14 mouse cellular contexts compared by ENCODE assay signal in the genomic region with DNA sequence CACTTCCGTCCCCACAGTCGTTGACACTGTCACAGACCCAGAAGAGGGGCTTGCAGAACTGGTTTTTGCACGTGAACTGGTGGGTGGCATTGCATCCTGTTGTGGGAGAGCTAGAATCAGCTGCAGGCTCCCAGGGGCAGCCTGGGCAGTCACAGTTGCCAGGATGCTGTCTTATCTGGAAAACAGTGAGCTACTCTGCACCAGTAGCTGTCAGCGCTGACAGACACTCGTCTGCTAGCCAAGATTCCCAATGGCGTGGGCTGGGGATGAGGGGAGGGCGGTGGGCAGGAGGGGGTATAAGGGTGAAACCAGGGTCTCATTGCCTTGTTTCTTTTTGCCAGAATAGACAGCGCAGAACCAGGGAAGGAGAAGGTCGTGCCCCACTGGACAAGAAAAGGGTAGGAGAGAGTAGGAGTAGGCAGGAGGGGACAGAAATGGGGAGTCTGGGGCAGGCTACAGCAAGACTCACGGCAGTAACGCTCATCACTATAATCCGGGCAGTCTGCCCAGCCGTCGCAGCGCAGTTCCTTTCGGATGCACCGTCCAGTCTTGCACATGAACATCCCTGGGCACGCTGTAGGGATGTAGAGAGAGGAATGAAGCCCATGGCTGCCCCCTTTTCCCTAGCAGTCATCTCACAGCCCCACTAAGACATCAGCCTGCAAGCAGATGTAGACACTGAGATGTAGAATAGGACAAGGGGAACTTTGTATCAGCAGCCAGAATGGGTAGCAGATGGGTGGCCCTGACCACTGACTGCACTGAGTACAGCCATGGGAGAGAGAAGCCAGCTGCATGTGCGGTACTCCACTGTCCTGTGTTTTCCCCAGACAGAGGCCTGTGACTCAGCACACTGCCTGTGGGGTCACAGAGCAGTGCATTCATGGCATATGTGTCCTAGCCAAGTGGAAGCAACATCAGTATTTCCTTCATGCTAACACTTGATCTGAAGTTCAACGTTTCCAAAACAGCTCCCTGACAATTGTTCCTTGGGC. TPM values are rescaled to one million over a fixed set of nuclear protein-coding genes. Genes with fewer than 3 reads are reported as not detected.
DNase-seq lines count a peak whose midpoint lies in the region; ATAC-seq lines count a peak whose summit lies in the region.
"Had no signal": no experiment of that assay in that cellular context is flagged by ENCODE, and none has a peak within 500 bp of the region (broad histone marks: within the 10 kb centered on the region; RNA-seq: fewer than 3 reads in every experiment).

No protein-coding gene starts in this region.

- no peaks in the 10 kb centered on the region for H3K36me3 ChIP-seq in forebrain, embryonic 11.5 days (ENCODE audit: control insufficient read depth, insufficient read depth, low read length)
- no peaks in the 10 kb centered on the region for H3K36me3 ChIP-seq in forebrain, embryonic 12.5 days (replicated peaks)
- H3K36me3 ChIP-seq in heart, embryonic 11.5 days (ENCODE audit: control insufficient read depth, insufficient read depth, low read length) = no peaks in the 10 kb centered on the region

- no peak overlapping the region for H3K4me3 ChIP-seq in forebrain, embryonic 11.5 days (ENCODE audit: low read depth, low read length)
- H3K4me3 ChIP-seq in forebrain, embryonic 12.5 days (replicated peaks) = no peak overlapping the region
- H3K4me3 ChIP-seq in heart, embryonic 11.5 days (ENCODE audit: low read depth, low read length) = no peak overlapping the region
- H3K4me3 ChIP-seq: kidney, embryonic 15.5 days; myocyte had no signal

- peak; percentile 27 for DNase-seq in forebrain, embryonic 11.5 days (ENCODE audit: low spot score)
- DNase-seq in heart, postnatal 4 days = peak; percentile 46
- DNase-seq in left cerebral cortex, postnatal 4 days = peak; percentile 61
- DNase-seq in left cerebral cortex, adult 8-10 months (ENCODE audit: low spot score in 2 of 2) = no peak
- DNase-seq in MN1 (ENCODE audit: low spot score) = peak; percentile 21
- no peak for DNase-seq in kidney, adult 8-10 months
- DNase-seq: cerebellum, adult 2 months; embryo, embryonic 11 days; thymus, adult 2 months had no signal

- H3K9ac ChIP-seq in forebrain, embryonic 11.5 days (ENCODE audit: low read length) = no peak overlapping the region
- no peak overlapping the region for H3K9ac ChIP-seq in forebrain, embryonic 12.5 days
- H3K9ac ChIP-seq in heart, embryonic 11.5 days (ENCODE audit: low read depth, low read length) = no peak overlapping the region
- H3K9ac ChIP-seq: kidney, embryonic 15.5 days had no signal

- H3K27me3 ChIP-seq in forebrain, embryonic 11.5 days (ENCODE audit: control insufficient read depth, insufficient read depth, low read length) = no peaks in the 10 kb centered on the region
- H3K27me3 ChIP-seq in forebrain, embryonic 12.5 days = no peaks in the 10 kb centered on the region
- H3K27me3 ChIP-seq in heart, embryonic 11.5 days (ENCODE audit: control insufficient read depth, insufficient read depth, low read length) = no peaks in the 10 kb centered on the region
- H3K27me3 ChIP-seq: kidney, embryonic 15.5 days had no signal

- H3K4me2 ChIP-seq in forebrain, embryonic 11.5 days (ENCODE audit: low read depth, low read length, severe bottlenecking) = no peak overlapping the region
- H3K4me2 ChIP-seq in forebrain, embryonic 12.5 days = no peak overlapping the region
- no peak overlapping the region for H3K4me2 ChIP-seq in heart, embryonic 11.5 days
- H3K4me2 ChIP-seq: kidney, embryonic 15.5 days had no signal

- no peak for ATAC-seq in forebrain, embryonic 11.5 days (replicated peaks; ENCODE audit: low FRiP score)
- ATAC-seq in forebrain, embryonic 12.5 days (ENCODE audit: low FRiP score) = no peak
- ATAC-seq in heart, embryonic 11.5 days (replicated peaks; ENCODE audit: insufficient number of reproducible peaks, low FRiP score, low TSS enrichment) = no peak

- no peaks in the 10 kb centered on the region for H3K4me1 ChIP-seq in forebrain, embryonic 11.5 days (replicated peaks; ENCODE audit: control insufficient read depth, insufficient read depth, low read length)
- no peaks in the 10 kb centered on the region for H3K4me1 ChIP-seq in forebrain, embryonic 12.5 days
- peaks cover 9% of the 10 kb centered on the region; the same call in 1 of the 2 replicates for H3K4me1 ChIP-seq in heart, embryonic 11.5 days (ENCODE audit: control insufficient read depth, insufficient read depth, low read length)
- H3K4me1 ChIP-seq: kidney, embryonic 15.5 days had no signal

- 87% methylated on average over 20 of the region's 20 CpGs for WGBS in forebrain, embryonic 11.5 days
- 87% methylated on average over 20 of the region's 20 CpGs for WGBS in forebrain, embryonic 12.5 days
- 68% methylated on average over 20 of the region's 20 CpGs for WGBS in heart, embryonic 11.5 days (ENCODE audit: insufficient replicate concordance)

- no peaks in the 10 kb centered on the region for H3K9me3 ChIP-seq in forebrain, embryonic 11.5 days (ENCODE audit: control insufficient read depth, low read length)
- no peaks in the 10 kb centered on the region for H3K9me3 ChIP-seq in forebrain, embryonic 12.5 days
- H3K9me3 ChIP-seq in heart, embryonic 11.5 days (replicated peaks; ENCODE audit: control insufficient read depth, low read length) = no peaks in the 10 kb centered on the region
- H3K9me3 ChIP-seq: kidney, embryonic 15.5 days had no signal

- intact Hi-C loops in left cerebral cortex, postnatal 4 days (cut with DNase I) = no loop called here

- no peak overlapping the region for H3K27ac ChIP-seq in forebrain, embryonic 11.5 days (ENCODE audit: low read depth, low read length)
- no peak overlapping the region for H3K27ac ChIP-seq in forebrain, embryonic 12.5 days
- H3K27ac ChIP-seq in heart, embryonic 11.5 days (ENCODE audit: low read depth, low read length) = no peak overlapping the region
- H3K27ac ChIP-seq: kidney, embryonic 15.5 days had no signal

RNA-seq across cellular contexts. Expression of gene St14, which starts 34.3 kb away (rescaled TPM):
- polyA plus RNA-seq in forebrain, embryonic 11.5 days (2014; fragmentation: Nextera tagmentation; extraction: Ambion mirVana) = 2.7 and 3.7 TPM in 2 replicates
- polyA plus RNA-seq in forebrain, embryonic 12.5 days (2016; fragmentation: Nextera tagmentation; extraction: Ambion mirVana) = 2.1 and 2.5 TPM in 2 replicates
- total RNA-seq in heart, postnatal 4 days (2021) = under 1 TPM; 0.52 to 0.65 TPM
- polyA plus RNA-seq in heart, embryonic 11.5 days (2014; fragmentation: Nextera tagmentation; extraction: Ambion mirVana) = 0.63 and 0.96 TPM in 2 replicates
- under 1 TPM; 0.34 to 0.40 TPM for total RNA-seq in left cerebral cortex, postnatal 4 days (2021)
- total RNA-seq in left cerebral cortex, adult 8-10 months (2022) = 1 to 10 TPM in 3 of 4 experiments, under 1 TPM in 1; 0.96 to 9.2 (median 4.0) TPM
- total RNA-seq: gastrocnemius, adult 8-10 months had no signal

Comparison
In these comparisons a context has a peak if more than half of its experiments do, and no peak if none do; other contexts are left out.
1. DNase-seq: peak in forebrain, embryonic 11.5 days (single experiment), heart, postnatal 4 days (single experiment), left cerebral cortex, postnatal 4 days (single experiment) and MN1 (single experiment); none in left cerebral cortex, adult 8-10 months (0 of 2) and kidney, adult 8-10 months (0 of 2).